13 mouse cellular contexts compared by ENCODE assay signal in the genomic region with DNA sequence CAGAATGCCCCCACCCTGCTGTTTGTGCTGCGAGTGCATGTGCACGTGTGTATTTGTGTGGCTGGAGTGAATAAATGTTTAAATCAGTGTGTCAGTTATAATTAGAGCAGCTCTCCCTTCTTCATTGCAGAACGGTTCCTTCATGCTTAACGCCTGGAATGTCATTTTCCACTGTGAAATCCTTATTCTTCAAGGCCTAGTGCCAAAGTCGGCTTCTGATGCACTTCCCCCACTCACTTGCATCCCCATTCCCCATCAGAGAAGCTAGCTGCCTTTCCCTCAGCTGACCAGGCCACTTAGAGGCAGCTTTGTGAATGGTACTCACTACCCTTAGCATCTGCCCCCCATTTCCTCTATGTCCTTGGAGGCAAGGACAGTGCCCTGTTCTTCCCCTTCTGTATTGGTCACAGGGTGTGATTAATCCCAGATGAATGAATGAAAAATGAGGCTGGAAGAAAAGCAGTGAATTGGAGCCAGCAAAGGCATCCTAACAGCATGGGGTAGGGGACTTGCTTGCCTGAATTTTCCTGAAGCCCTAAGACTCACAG.
A peak's percentile ranks its signal among the peaks of the same experiment; 100 is the strongest.
DNase-seq lines count a peak whose midpoint lies in the region; ATAC-seq and TF ChIP-seq lines count a peak whose summit lies in the region.
"Had no signal": no experiment of that assay in that cellular context is flagged by ENCODE, and none has a peak within 500 bp of the region (broad histone marks: within the 10 kb centered on the region; RNA-seq: fewer than 3 reads in every experiment).

No protein-coding gene starts in this region.

- no peaks in the 10 kb centered on the region for H3K27me3 ChIP-seq in forebrain, embryonic 13.5 days
- H3K27me3 ChIP-seq in forebrain, embryonic 12.5 days, result no peaks in the 10 kb centered on the region
- peaks cover 29% of the 10 kb centered on the region for H3K27me3 ChIP-seq in embryonic facial prominence, embryonic 13.5 days
- peaks cover 19% of the 10 kb centered on the region for H3K27me3 ChIP-seq in hindbrain, embryonic 12.5 days

- peak; percentile 6 for DNase-seq in lung, postnatal 10 days
- DNase-seq in lung, adult 2 months, result no peak
- DNase-seq in layer of hippocampus, adult 18-20 months (ENCODE audit: low spot score in 2 of 2), result no peak
- DNase-seq: cerebellum, adult 8-10 months; embryo, embryonic 11 days; kidney, postnatal 14 days; right cerebral cortex, postnatal 14 days had no signal

- H3K4me3 ChIP-seq in forebrain, embryonic 13.5 days, result no peak overlapping the region
- no peak overlapping the region for H3K4me3 ChIP-seq in forebrain, embryonic 12.5 days (replicated peaks)
- no peak overlapping the region for H3K4me3 ChIP-seq in lung, adult 2 months (replicated peaks; ENCODE audit: extremely low read depth, low read depth, low read length)
- no peak overlapping the region for H3K4me3 ChIP-seq in embryonic facial prominence, embryonic 13.5 days
- no peak overlapping the region for H3K4me3 ChIP-seq in hindbrain, embryonic 12.5 days
- H3K4me3 ChIP-seq: limb, embryonic 12.5 days; liver, embryonic 15.5 days had no signal

- H3K4me2 ChIP-seq in forebrain, embryonic 13.5 days, result no peak overlapping the region
- no peak overlapping the region for H3K4me2 ChIP-seq in forebrain, embryonic 12.5 days
- no peak overlapping the region for H3K4me2 ChIP-seq in embryonic facial prominence, embryonic 13.5 days
- no peak overlapping the region for H3K4me2 ChIP-seq in hindbrain, embryonic 12.5 days (replicated peaks)
- H3K4me2 ChIP-seq: limb, embryonic 12.5 days; liver, embryonic 15.5 days had no signal

- no peak for ATAC-seq in forebrain, embryonic 13.5 days
- ATAC-seq in forebrain, embryonic 12.5 days (ENCODE audit: low FRiP score), result no peak
- no peak for ATAC-seq in embryonic facial prominence, embryonic 13.5 days (ENCODE audit: insufficient number of reproducible peaks, insufficient read depth, low FRiP score, low TSS enrichment, low read depth)
- no peak for ATAC-seq in hindbrain, embryonic 12.5 days (ENCODE audit: low FRiP score)

- no peak for TF ChIP-seq CTCF in lung, adult 2 months (IDR thresholded peaks at IDR 0.05; ENCODE audit: insufficient read depth, low read length)

- H3K27ac ChIP-seq in forebrain, embryonic 13.5 days, result peak overlapping the region; percentile 35; the same call in 1 of the 2 replicates
- H3K27ac ChIP-seq in forebrain, embryonic 12.5 days, result no peak overlapping the region; the same call in 1 of the 2 replicates
- peak overlapping the region; percentile 48; the same call in 1 of the 2 replicates for H3K27ac ChIP-seq in embryonic facial prominence, embryonic 13.5 days
- peak overlapping the region; percentile 35 for H3K27ac ChIP-seq in hindbrain, embryonic 12.5 days
- H3K27ac ChIP-seq: limb, embryonic 12.5 days; liver, embryonic 15.5 days had no signal

- H3K9me3 ChIP-seq in forebrain, embryonic 13.5 days (replicated peaks), result no peaks in the 10 kb centered on the region
- H3K9me3 ChIP-seq in forebrain, embryonic 12.5 days, result no peaks in the 10 kb centered on the region
- no peaks in the 10 kb centered on the region for H3K9me3 ChIP-seq in embryonic facial prominence, embryonic 13.5 days
- H3K9me3 ChIP-seq in hindbrain, embryonic 12.5 days (replicated peaks), result no peaks in the 10 kb centered on the region
- H3K9me3 ChIP-seq: limb, embryonic 12.5 days; liver, embryonic 15.5 days had no signal

- TF ChIP-seq POLR2A in lung, adult 2 months (IDR thresholded peaks at IDR 0.05; ENCODE audit: borderline replicate concordance, extremely low read depth, low read depth, low read length), result no peak

- 33% methylated on average over 5 of the region's 5 CpGs for WGBS in forebrain, embryonic 13.5 days
- 26% methylated on average over 5 of the region's 5 CpGs for WGBS in forebrain, embryonic 12.5 days
- WGBS in lung, adult 2 months, result 64% methylated on average over 5 of the region's 5 CpGs
- WGBS in embryonic facial prominence, embryonic 13.5 days, result 42% methylated on average over 5 of the region's 5 CpGs
- 31% methylated on average over 5 of the region's 5 CpGs for WGBS in hindbrain, embryonic 12.5 days

- no peaks in the 10 kb centered on the region for H3K36me3 ChIP-seq in forebrain, embryonic 13.5 days (ENCODE audit: poor library complexity, severe bottlenecking)
- H3K36me3 ChIP-seq in forebrain, embryonic 12.5 days (replicated peaks), result no peaks in the 10 kb centered on the region
- H3K36me3 ChIP-seq in embryonic facial prominence, embryonic 13.5 days, result no peaks in the 10 kb centered on the region
- H3K36me3 ChIP-seq in hindbrain, embryonic 12.5 days, result no peaks in the 10 kb centered on the region
- H3K36me3 ChIP-seq: limb, embryonic 12.5 days; liver, embryonic 15.5 days had no signal

- no peak overlapping the region for H3K9ac ChIP-seq in forebrain, embryonic 13.5 days
- H3K9ac ChIP-seq in forebrain, embryonic 12.5 days, result no peak overlapping the region
- no peak overlapping the region for H3K9ac ChIP-seq in embryonic facial prominence, embryonic 13.5 days
- H3K9ac ChIP-seq in hindbrain, embryonic 12.5 days, result no peak overlapping the region
- H3K9ac ChIP-seq: limb, embryonic 12.5 days; liver, embryonic 15.5 days had no signal

- H3K4me1 ChIP-seq in forebrain, embryonic 13.5 days, result peaks cover 67% of the 10 kb centered on the region
- peaks cover 46% of the 10 kb centered on the region for H3K4me1 ChIP-seq in forebrain, embryonic 12.5 days
- no peaks in the 10 kb centered on the region for H3K4me1 ChIP-seq in lung, adult 2 months (ENCODE audit: control insufficient read depth, insufficient read depth, low read length)
- peaks cover 41% of the 10 kb centered on the region for H3K4me1 ChIP-seq in embryonic facial prominence, embryonic 13.5 days
- peaks cover 36% of the 10 kb centered on the region for H3K4me1 ChIP-seq in hindbrain, embryonic 12.5 days
- H3K4me1 ChIP-seq: liver, embryonic 15.5 days had no signal
